Mouse (Mus musculus) heart, embryonic 14.5 days (tissue): ENCODE data around the gene Dennd2d. TPM values are rescaled to one million over a fixed set of nuclear protein-coding genes. Genes with fewer than 3 reads are reported as not detected.

Source experiments
- ATAC-seq: fragments of 200-750 bp; cut with Nextera tagmentation; 2 replicates; pipeline ENCODE4 v1.8.0; 2017; ENCODE audit warnings: low read depth, moderate TSS enrichment; ENCODE audit not compliant: insufficient number of reproducible peaks, insufficient read depth, low FRiP score
- H3K27ac ChIP-seq, 2 experiments: fragments of 200-500 bp in 1 of 2; fragments of 300-500 bp in 1 of 2; sonication (generic) in 1 of 2; replicated peaks in 1 of 2; 2 replicates each; pipeline ENCODE4 v1.5.1; 2012 to 2014; ENCODE audit warnings: low read depth in 2 of 2, low read length in 2 of 2, control low read depth in 1 of 2, mild to moderate bottlenecking in 1 of 2, mixed read lengths in 1 of 2; ENCODE audit not compliant: control insufficient read depth in 1 of 2, insufficient read depth in 1 of 2
- H3K27me3 ChIP-seq: fragments of 300-500 bp; sonication (generic); 2 replicates; pipeline ENCODE4 v1.6.1; 2014; ENCODE audit warnings: mild to moderate bottlenecking, low read length, control low read depth; ENCODE audit not compliant: control insufficient read depth, insufficient read depth
- H3K36me3 ChIP-seq: fragments of 300-500 bp; sonication (generic); 2 replicates; pipeline ENCODE4 v1.6.1; 2014; ENCODE audit warnings: mild to moderate bottlenecking, control low read depth, low read length, mixed read lengths; ENCODE audit not compliant: control insufficient read depth, insufficient read depth
- H3K4me1 ChIP-seq, 2 experiments: fragments of 200-500 bp in 1 of 2; fragments of 300-500 bp in 1 of 2; sonication (generic) in 1 of 2; 2 replicates each; pipeline ENCODE4 v1.6.1; 2012 to 2014; ENCODE audit warnings: low read length in 2 of 2, control low read depth in 1 of 2, mixed read lengths in 1 of 2; ENCODE audit not compliant: control insufficient read depth in 2 of 2, insufficient read depth in 2 of 2
- H3K4me2 ChIP-seq: fragments of 300-500 bp; sonication (generic); 2 replicates; pipeline ENCODE4 v1.6.1; 2014; ENCODE audit warnings: mild to moderate bottlenecking, low read length
- H3K4me3 ChIP-seq, 2 experiments: fragments of 200-500 bp in 1 of 2; fragments of 300-500 bp in 1 of 2; sonication (generic) in 1 of 2; 2 replicates each; pipeline ENCODE4 v1.5.1; 2012 to 2014; ENCODE audit warnings: low read length in 2 of 2, mild to moderate bottlenecking in 2 of 2, control low read depth in 1 of 2, low read depth in 1 of 2, moderate library complexity in 1 of 2; ENCODE audit not compliant: control insufficient read depth in 1 of 2, insufficient read depth in 1 of 2
- H3K9ac ChIP-seq: fragments of 300-500 bp; sonication (generic); 2 replicates; pipeline ENCODE4 v1.6.1; 2014; ENCODE audit warnings: mild to moderate bottlenecking, low read length
- H3K9me3 ChIP-seq: fragments of 300-500 bp; sonication (generic); 2 replicates; pipeline ENCODE4 v1.6.1; 2016; ENCODE audit warnings: low read length, control low read depth; ENCODE audit not compliant: control insufficient read depth
- WGBS: fragments of 180-500 bp; shearing (Covaris S2); extraction: QIAGEN DNeasy Blood & Tissue Kit; methylation state at CpG from one replicate; pipeline ENCODE4 v1.1.7; 2014; 5-methylcytosine and 5-hydroxymethylcytosine counted together
- polyA plus RNA-seq: library from polyadenylated mRNA; unstranded; fragments of >200 nt; fragmentation: Nextera tagmentation; extraction: Ambion mirVana; gene quantifications from 2 replicates; pipeline ENCODE4 v1.2.1, GENCODE M21; 2014

Dennd2d gene
- polyA plus RNA-seq, 1 experiment from 2014 or later: 2.5 TPM

DNA sequence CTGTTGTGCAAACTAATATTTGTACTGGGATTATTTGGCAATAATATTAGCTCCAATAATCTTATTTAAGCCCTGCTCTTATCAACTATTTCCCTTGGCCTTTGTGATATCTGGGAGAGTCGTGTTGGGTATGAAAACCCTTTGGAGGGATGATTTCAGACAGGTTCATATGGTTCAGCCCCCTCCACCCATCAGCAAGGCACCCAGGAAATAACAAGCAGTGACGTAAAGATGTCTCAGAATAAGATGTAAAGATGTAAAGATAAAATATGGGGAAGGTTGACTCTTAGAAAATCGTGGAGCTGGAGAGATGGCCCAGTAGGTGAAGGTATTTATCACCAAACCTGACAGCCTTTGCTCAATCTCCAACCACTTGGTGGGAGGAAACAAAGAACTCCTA is 19.7 kb upstream of the Dennd2d start:
- 64% methylated on average over 3 of the region's 3 CpGs for WGBS
- no peak overlapping the region for H3K4me2 ChIP-seq
- H3K36me3 ChIP-seq: no peaks in the 10 kb centered on the region
- no peaks in the 10 kb centered on the region for H3K27me3 ChIP-seq
- no peaks in the 10 kb centered on the region for H3K9me3 ChIP-seq
- H3K27ac ChIP-seq: no peak overlapping the region
- no peak for ATAC-seq
- no peak overlapping the region for H3K9ac ChIP-seq
- H3K4me1 ChIP-seq: no peaks in the 10 kb centered on the region
- no peak overlapping the region for H3K4me3 ChIP-seq

DNA sequence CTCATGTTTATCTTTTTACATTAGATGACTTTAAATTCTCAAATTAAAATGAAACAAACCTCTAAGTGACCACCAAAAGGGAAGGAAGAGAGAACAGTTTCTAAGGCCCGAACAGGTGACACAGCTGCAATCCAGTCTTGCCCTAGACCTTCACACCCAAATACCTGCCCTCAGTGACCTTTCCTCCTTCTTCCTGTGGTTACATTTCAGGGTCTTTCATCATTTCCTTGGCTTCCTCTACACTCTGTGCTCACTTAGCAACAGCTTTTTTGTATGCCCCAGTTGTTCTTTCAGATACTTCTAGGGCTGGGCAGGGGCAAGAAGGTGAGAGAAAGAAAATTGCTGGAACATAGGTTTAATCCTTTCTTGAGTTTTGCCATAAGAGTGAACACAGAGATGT is 17.5 kb upstream of the Dennd2d start:
- Histone ChIP-seq H3K27ac (no peak overlapping the region), H3K9ac (no peak overlapping the region), H3K4me2 (no peak overlapping the region), H3K4me1 (no peaks in the 10 kb centered on the region), H3K27me3 (no peaks in the 10 kb centered on the region), H3K36me3 (no peaks in the 10 kb centered on the region), H3K9me3 (no peaks in the 10 kb centered on the region), H3K4me3 (no peak overlapping the region)
- ATAC-seq: no peak
- WGBS: 94% methylated on average over 1 of the region's 1 CpGs

DNA sequence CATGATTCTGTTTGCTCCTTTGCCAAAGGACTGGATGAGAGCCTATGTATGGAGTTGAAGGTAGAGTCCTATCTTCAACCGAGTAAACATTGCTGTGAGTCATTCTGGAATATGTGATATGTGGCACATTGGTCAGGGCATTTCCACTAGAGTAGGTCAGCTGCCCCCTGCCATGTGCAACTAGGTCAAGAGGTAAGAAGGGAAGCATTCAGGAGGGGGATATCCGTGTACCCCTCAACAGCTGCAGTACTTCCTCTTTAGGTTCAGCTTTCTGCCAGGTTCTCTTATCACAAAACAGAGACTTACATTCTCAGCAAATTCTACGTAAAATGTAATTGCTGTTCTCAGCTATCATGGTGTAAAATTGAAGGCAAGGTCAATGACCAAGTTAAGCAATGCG is 8.0 kb upstream of the Dennd2d start:
- H3K4me1 ChIP-seq: no peaks in the 10 kb centered on the region
- no peaks in the 10 kb centered on the region for H3K36me3 ChIP-seq
- no peak overlapping the region for H3K4me3 ChIP-seq
- no peak overlapping the region for H3K4me2 ChIP-seq
- 72% methylated on average over 4 of the region's 4 CpGs for WGBS
- H3K9ac ChIP-seq: no peak overlapping the region
- H3K27me3 ChIP-seq: no peaks in the 10 kb centered on the region
- ATAC-seq: no peak
- H3K9me3 ChIP-seq: no peaks in the 10 kb centered on the region
- H3K27ac ChIP-seq: no peak overlapping the region

DNA sequence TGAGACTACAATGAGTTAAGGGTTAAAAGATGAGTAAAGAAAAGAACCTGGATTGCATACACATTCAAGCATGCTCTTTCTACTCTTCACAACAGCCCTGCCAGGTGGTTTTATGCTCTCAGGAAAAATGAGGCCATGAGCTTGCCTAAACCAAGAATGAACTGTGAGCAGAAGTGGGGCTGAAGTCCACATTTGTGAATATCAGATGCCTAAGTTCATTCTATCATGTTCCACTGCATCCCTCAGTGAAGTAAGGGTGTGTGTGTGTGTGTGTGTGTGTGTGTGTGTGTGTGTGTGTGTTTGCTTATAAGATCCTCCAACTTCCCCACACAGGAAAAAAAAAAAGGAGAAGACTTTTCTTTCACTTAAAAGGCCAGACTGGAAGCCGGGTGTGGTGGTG is 5.3 kb upstream of the Dennd2d start:
- WGBS: 75% methylated on average over 1 of the region's 1 CpGs
- ATAC-seq: no peak
- Histone ChIP-seq H3K27ac (no peak overlapping the region), H3K27me3 (no peaks in the 10 kb centered on the region), H3K4me3 (no peak overlapping the region), H3K4me2 (no peak overlapping the region), H3K4me1 (no peaks in the 10 kb centered on the region), H3K9ac (no peak overlapping the region), H3K9me3 (no peaks in the 10 kb centered on the region), H3K36me3 (no peaks in the 10 kb centered on the region)

DNA sequence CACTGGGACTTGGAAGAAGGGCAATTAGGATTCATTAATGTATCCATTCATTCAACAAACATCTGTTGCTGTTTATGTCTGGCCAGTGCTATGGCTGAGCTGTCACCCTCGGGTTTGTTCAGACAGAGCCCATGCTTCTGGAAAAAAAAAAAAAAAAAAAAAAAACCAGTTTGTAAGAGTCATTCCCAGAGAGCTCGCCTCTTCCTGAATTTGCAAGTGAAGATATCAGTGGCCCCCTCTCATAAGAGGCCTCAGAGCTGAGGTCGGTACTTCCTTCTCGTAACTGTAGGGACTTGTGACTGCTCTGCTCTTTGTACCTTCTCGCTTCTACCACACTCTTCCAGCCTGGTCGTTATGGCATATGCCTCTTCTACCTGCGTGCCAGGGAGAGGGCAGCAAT is 1.1 kb downstream of the Dennd2d start:
- WGBS: 53% methylated on average over 7 of the region's 7 CpGs

DNA sequence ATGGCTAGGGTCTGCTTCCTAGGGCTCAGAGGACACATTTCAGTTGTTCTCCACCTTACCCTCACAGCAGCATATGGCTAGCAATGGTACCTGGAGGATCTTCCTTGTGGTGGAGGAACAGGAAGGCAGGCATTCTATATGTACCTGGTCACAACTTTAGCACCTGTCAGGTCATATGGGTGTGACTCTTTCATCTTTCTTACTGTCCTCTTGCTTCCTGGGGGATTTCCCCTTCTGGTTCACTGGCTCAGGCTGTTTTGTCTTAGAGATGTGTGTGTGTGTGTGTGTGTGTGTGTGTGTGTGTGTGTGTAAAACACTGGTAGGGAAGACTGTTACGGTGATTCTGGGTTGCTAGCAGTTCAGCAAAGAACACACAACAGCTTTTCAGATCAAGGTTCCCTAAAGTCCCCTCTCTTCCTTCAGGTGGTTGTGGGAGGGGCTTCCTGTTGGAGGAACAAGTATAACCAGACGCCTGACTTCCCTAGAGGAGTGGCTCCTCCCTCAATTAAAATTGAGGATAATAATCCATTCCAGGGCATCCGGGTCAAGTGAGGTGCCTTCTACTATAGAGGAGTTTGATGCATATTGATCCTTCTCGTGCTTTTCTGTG is 1.7 kb downstream of the Dennd2d start:
- Histone ChIP-seq H3K36me3 (no peaks in the 10 kb centered on the region), H3K4me2 (no peak overlapping the region), H3K27me3 (no peaks in the 10 kb centered on the region), H3K9ac (no peak overlapping the region), H3K4me3 (no peak overlapping the region), H3K9me3 (no peaks in the 10 kb centered on the region), H3K27ac (no peak overlapping the region), H3K4me1 (peaks cover 3 to 10% of the 10 kb centered on the region in 2 experiments; a peak in 2 of 4 replicates)
- WGBS: 66% methylated on average over 4 of the region's 4 CpGs
- ATAC-seq: no peak

More for the DNA sequence above, 1.1 kb downstream of the Dennd2d start:
- ATAC-seq: no peak
- Histone ChIP-seq H3K4me1 (peaks cover 3 to 10% of the 10 kb centered on the region in 2 experiments; a peak in 2 of 4 replicates), H3K9me3 (no peaks in the 10 kb centered on the region), H3K4me2 (peak overlapping the region; percentile 89), H3K36me3 (no peaks in the 10 kb centered on the region), H3K27ac (no peak overlapping the region), H3K4me3 (peak overlapping the region in 1 of 2 experiments; percentile 66; a peak in 1 of 4 replicates), H3K9ac (no peak overlapping the region), H3K27me3 (no peaks in the 10 kb centered on the region)

DNA sequence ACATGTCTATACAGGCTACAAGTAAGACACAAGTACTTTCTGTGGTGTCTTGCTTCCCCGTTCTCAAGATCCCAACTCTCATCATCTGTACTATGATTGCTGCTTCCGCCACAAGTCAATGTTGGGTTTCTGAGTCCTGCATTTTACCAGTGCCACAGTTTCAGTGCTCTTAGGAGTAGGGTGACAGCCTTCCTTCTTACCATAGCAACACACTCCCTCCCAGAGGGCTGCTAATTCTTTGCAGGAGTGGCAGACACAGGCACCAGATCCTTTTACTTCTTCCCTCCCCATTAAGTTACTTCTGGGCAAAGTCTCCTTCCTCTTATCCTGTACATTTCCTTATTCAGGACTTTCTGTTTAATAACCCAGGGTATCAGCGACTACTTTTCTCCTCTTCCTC is 2.7 kb downstream of the Dennd2d start:
- no peak overlapping the region for H3K27ac ChIP-seq
- no peak overlapping the region for H3K4me2 ChIP-seq
- H3K4me3 ChIP-seq: no peak overlapping the region
- H3K9ac ChIP-seq: no peak overlapping the region
- H3K36me3 ChIP-seq: no peaks in the 10 kb centered on the region
- H3K9me3 ChIP-seq: no peaks in the 10 kb centered on the region
- no peaks in the 10 kb centered on the region for H3K27me3 ChIP-seq
- ATAC-seq: no peak
- 73% methylated on average over 3 of the region's 3 CpGs for WGBS
- H3K4me1 ChIP-seq: peaks cover 3 to 10% of the 10 kb centered on the region in 2 experiments; a peak in 2 of 4 replicates

DNA sequence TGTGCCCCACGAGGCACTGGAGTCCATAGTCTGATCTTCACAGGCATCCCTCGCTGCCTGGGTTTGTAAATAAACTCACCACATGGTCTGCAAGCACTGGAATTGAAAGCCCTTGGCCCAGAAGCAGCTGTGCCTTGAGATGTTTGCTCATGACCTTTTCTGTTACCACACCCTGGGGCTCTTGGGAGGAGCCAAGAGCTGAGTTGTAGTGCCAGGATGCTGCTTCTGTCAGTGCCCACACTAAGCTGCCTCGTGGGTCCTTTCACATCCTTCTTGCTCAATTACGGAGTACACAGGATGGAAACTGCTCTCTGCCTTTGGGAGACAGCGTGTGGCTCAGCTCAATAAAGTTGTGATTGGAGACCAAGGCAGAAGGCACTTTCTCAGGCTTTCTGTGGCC is 3.6 kb downstream of the Dennd2d start:
- peaks cover 3 to 10% of the 10 kb centered on the region in 2 experiments; a peak in 2 of 4 replicates for H3K4me1 ChIP-seq
- no peaks in the 10 kb centered on the region for H3K36me3 ChIP-seq
- no peak overlapping the region for H3K4me2 ChIP-seq
- H3K27ac ChIP-seq: no peak overlapping the region
- no peak overlapping the region for H3K4me3 ChIP-seq
- no peak for ATAC-seq
- 72% methylated on average over 5 of the region's 5 CpGs for WGBS
- no peak overlapping the region for H3K9ac ChIP-seq
- H3K27me3 ChIP-seq: no peaks in the 10 kb centered on the region
- H3K9me3 ChIP-seq: no peaks in the 10 kb centered on the region
